Mouse (Mus musculus) lung, postnatal 0 days (tissue): ENCODE measurements around the gene Hoxa1. TPM values are rescaled to one million over a fixed set of nuclear protein-coding genes. Genes with fewer than 3 reads are reported as not detected.

ENCODE experiments used
- ATAC-seq: fragments of 200-750 bp; cut with Nextera tagmentation; 2 replicates; pipeline ENCODE4 v1.8.0; 2017; ENCODE audit warnings: moderate library complexity
- DNase-seq: peaks from one replicate; pipeline ENCODE4 v3.0.0-alpha.2; 2016; ENCODE audit warnings: low spot score
- H3K27ac ChIP-seq: fragments of 300-500 bp; sonication (generic); 2 replicates; pipeline ENCODE4 v1.5.1; 2014; ENCODE audit warnings: antibody characterized with exemption, mild to moderate bottlenecking, low read length, mixed read lengths
- H3K27me3 ChIP-seq: fragments of 300-500 bp; sonication (generic); replicated peaks from 2 replicates; pipeline ENCODE4 v1.6.1; 2014; ENCODE audit warnings: low read length, mixed read lengths; ENCODE audit not compliant: insufficient read depth
- H3K36me3 ChIP-seq: fragments of 300-500 bp; sonication (generic); 2 replicates; pipeline ENCODE4 v1.6.1; 2014; ENCODE audit warnings: low read length, mixed read lengths; ENCODE audit not compliant: insufficient read depth
- H3K4me1 ChIP-seq: fragments of 300-500 bp; sonication (generic); 2 replicates; pipeline ENCODE4 v1.6.1; 2014; ENCODE audit warnings: antibody characterized with exemption, low read depth, low read length, mixed read lengths; ENCODE audit not compliant: insufficient read depth
- H3K4me2 ChIP-seq: fragments of 300-500 bp; sonication (generic); replicated peaks from 2 replicates; pipeline ENCODE4 v1.6.1; 2014; ENCODE audit warnings: low read depth, mild to moderate bottlenecking, low read length, moderate library complexity, mixed read lengths
- H3K4me3 ChIP-seq: fragments of 300-500 bp; sonication (generic); 2 replicates; pipeline ENCODE4 v1.5.1; 2014; ENCODE audit warnings: low read depth, low read length
- H3K9ac ChIP-seq: fragments of 300-500 bp; sonication (generic); replicated peaks from 2 replicates; pipeline ENCODE4 v1.6.1; 2014; ENCODE audit warnings: low read depth, mild to moderate bottlenecking
- H3K9me3 ChIP-seq: fragments of 300-500 bp; sonication (generic); 2 replicates; pipeline ENCODE4 v1.6.1; 2016; ENCODE audit warnings: low read length, mixed read lengths
- CTCF ChIP-seq: IDR thresholded peaks from 2 replicates; pipeline ENCODE4 v1.5.1; 2016; ENCODE audit warnings: antibody characterized with exemption, mild to moderate bottlenecking
- EP300 ChIP-seq: IDR thresholded peaks from 2 replicates; pipeline ENCODE4 v1.6.1; 2016; ENCODE audit warnings: antibody characterized with exemption, mild to moderate bottlenecking, control low read depth
- WGBS: fragments of 180-500 bp; shearing (Covaris S2); extraction: QIAGEN DNeasy Blood & Tissue Kit; methylation state at CpG from one replicate; pipeline ENCODE4 v1.1.7; 2014; 5-methylcytosine and 5-hydroxymethylcytosine counted together
- polyA plus RNA-seq: library from polyadenylated mRNA; unstranded; fragments of >200 nt; fragmentation: Nextera tagmentation; extraction: Ambion mirVana; gene quantifications from 2 replicates; pipeline ENCODE4 v1.2.1, GENCODE M21; 2015

The Hoxa1 gene
- polyA plus RNA-seq: 0.65 and 1.0 TPM in 2 replicates

- 2% methylated on average over 52 of the region's 55 CpGs for WGBS
- H3K4me3 ChIP-seq: peak within 1 kb of the TSS; percentile 69
- peak within 1 kb of the TSS; percentile 79 for H3K4me2 ChIP-seq
- H3K36me3 ChIP-seq: no peaks in the 10 kb centered on the region
- TF ChIP-seq EP300: peak; percentile 46; the same call in 1 of the 2 replicates
- TF ChIP-seq CTCF: no peak
- peak within 1 kb of the TSS; percentile 72 for H3K9ac ChIP-seq
- ATAC-seq: peak; percentile 86
- H3K27ac ChIP-seq: peak within 1 kb of the TSS; percentile 93
- peak; percentile 94 for DNase-seq
- H3K4me1 ChIP-seq: 0 out of 2 replicates have a peak, but pooled peaks cover 4% of the 10 kb centered on the region
- no peaks in the 10 kb centered on the region for H3K9me3 ChIP-seq
- peaks cover 39% of the 10 kb centered on the region for H3K27me3 ChIP-seq
Observed at GRCm38 (mm10) chr6:52158276-52159051, at the start of gene Hoxa1. Hoxa1 (minus strand) TSS chr6:52158317.

- no peak for ATAC-seq
- H3K9ac ChIP-seq: no peak overlapping the region
- H3K4me1 ChIP-seq: peaks cover 3% of the 10 kb centered on the region; the same call in 1 of the 2 replicates
- H3K36me3 ChIP-seq: no peaks in the 10 kb centered on the region
- peak overlapping the region; percentile 1; the same call in 1 of the 2 replicates for H3K4me3 ChIP-seq
- H3K4me2 ChIP-seq: peak overlapping the region; percentile 75
- TF ChIP-seq EP300 (no peak), CTCF (no peak)
- no peaks in the 10 kb centered on the region for H3K9me3 ChIP-seq
- 0 out of 2 replicates have a peak overlapping the region, but pooled peaks have one; percentile 59 for H3K27ac ChIP-seq
- H3K27me3 ChIP-seq: peaks cover 47% of the 10 kb centered on the region; the same call in 1 of the 2 replicates
- DNase-seq: no peak
Observed at GRCm38 (mm10) chr6:52207684-52207976, 49.5 kb upstream of the Hoxa1 start.

GRCm38 (mm10) chr6:52206882-52207683, 49.0 kb upstream of the Hoxa1 start:
- H3K4me3 ChIP-seq: peak overlapping the region; percentile 1; the same call in 1 of the 2 replicates
- H3K27me3 ChIP-seq: peaks cover 46% of the 10 kb centered on the region; the same call in 1 of the 2 replicates
- DNase-seq: no peak
- no peaks in the 10 kb centered on the region for H3K9me3 ChIP-seq
- no peak overlapping the region for H3K9ac ChIP-seq
- H3K27ac ChIP-seq: 0 out of 2 replicates have a peak overlapping the region, but pooled peaks have one; percentile 59
- TF ChIP-seq CTCF: no peak
- TF ChIP-seq EP300: no peak
- WGBS: 34% methylated on average over 4 of the region's 4 CpGs
- peak overlapping the region; percentile 55 for H3K4me2 ChIP-seq
- no peak for ATAC-seq
- no peaks in the 10 kb centered on the region; the same call in 1 of the 2 replicates for H3K4me1 ChIP-seq
- H3K36me3 ChIP-seq: no peaks in the 10 kb centered on the region

- ATAC-seq: no peak
- Histone ChIP-seq H3K4me2 (peak overlapping the region; percentile 55), H3K27me3 (peaks cover 37% of the 10 kb centered on the region; the same call in 1 of the 2 replicates), H3K9me3 (no peaks in the 10 kb centered on the region), H3K9ac (peak overlapping the region; percentile 26), H3K4me1 (no peaks in the 10 kb centered on the region; the same call in 1 of the 2 replicates), H3K27ac (peak overlapping the region; percentile 60), H3K4me3 (peak overlapping the region; percentile 12; the same call in 1 of the 2 replicates), H3K36me3 (no peaks in the 10 kb centered on the region)
- DNase-seq: no peak
- WGBS: 23% methylated on average over 55 of the region's 55 CpGs
- TF ChIP-seq CTCF: no peak
- TF ChIP-seq EP300: no peak
Observed at GRCm38 (mm10) chr6:52205638-52206621, 47.8 kb upstream of the Hoxa1 start.

- Histone ChIP-seq H3K4me1 (no peaks in the 10 kb centered on the region; the same call in 1 of the 2 replicates), H3K27me3 (peaks cover 35% of the 10 kb centered on the region; the same call in 1 of the 2 replicates), H3K27ac (peak overlapping the region; percentile 60), H3K4me3 (peak overlapping the region; percentile 60), H3K4me2 (peak overlapping the region; percentile 55), H3K36me3 (no peaks in the 10 kb centered on the region), H3K9ac (peak overlapping the region; percentile 26; the same call in 1 of the 2 replicates), H3K9me3 (no peaks in the 10 kb centered on the region)
- ATAC-seq (no peak), DNase-seq (no peak)
- no peak for TF ChIP-seq EP300
- 20% methylated on average over 14 of the region's 14 CpGs for WGBS
Observed at GRCm38 (mm10) chr6:52205221-52205620, 47.1 kb upstream of the Hoxa1 start.
